Mouse (Mus musculus): ENCODE results near the gene Pole3.

DNA sequence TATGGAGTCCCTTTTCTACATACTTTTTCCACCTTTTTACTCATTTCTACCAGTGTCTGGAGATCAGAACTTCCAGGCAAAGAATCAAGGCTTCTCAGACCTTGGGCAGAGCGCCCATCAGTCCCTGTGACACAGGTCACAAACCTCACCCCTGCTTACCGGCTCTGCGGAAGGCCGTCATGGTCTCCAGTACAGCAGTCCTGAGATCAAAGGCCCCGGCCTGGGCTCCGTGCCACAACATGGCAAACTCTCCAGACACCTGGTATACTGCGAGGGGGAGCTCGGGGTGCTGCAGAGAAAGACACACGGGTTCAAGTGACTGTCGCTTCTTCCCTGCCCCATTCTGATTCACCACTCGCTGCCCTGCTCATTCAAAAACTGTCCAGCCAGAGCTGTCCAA, 14.9 kb downstream of the Pole3 start:
- TF ChIP-seq HCFC1 (IDR thresholded peaks at IDR 0.05; ENCODE audit: borderline replicate concordance, insufficient read depth, low read length) (no peak), ZNF384 (IDR thresholded peaks at IDR 0.05; ENCODE audit: low read depth, low read length) (no peak), MAFK (IDR thresholded peaks at IDR 0.05; ENCODE audit: insufficient read depth, low read depth, low read length) (no peak)
